Mouse (Mus musculus): ENCODE measurements around the gene Tnfsf11.

GRCm38 (mm10) chr14:78274851-78275250 is 33.0 kb downstream of the Tnfsf11 start:
- no peak for TF ChIP-seq CTCF (IDR thresholded peaks at IDR 0.05)
- TF ChIP-seq EP300 (IDR thresholded peaks at IDR 0.05) = no peak

Data from lung, postnatal 0 days (tissue).